Mouse (Mus musculus): ENCODE results near the gene Dll1.

The Dll1 gene

GRCm38 (mm10) chr17:15378413-15379109 is 1.9 kb upstream of the Dll1 start:
- DNase-seq (ENCODE audit: low spot score in 2 of 2): no peak

- DNase-seq (ENCODE audit: low spot score in 2 of 2): no peak
Observed at GRCm38 (mm10) chr17:15377901-15378300, 1.2 kb upstream of the Dll1 start.

DNA sequence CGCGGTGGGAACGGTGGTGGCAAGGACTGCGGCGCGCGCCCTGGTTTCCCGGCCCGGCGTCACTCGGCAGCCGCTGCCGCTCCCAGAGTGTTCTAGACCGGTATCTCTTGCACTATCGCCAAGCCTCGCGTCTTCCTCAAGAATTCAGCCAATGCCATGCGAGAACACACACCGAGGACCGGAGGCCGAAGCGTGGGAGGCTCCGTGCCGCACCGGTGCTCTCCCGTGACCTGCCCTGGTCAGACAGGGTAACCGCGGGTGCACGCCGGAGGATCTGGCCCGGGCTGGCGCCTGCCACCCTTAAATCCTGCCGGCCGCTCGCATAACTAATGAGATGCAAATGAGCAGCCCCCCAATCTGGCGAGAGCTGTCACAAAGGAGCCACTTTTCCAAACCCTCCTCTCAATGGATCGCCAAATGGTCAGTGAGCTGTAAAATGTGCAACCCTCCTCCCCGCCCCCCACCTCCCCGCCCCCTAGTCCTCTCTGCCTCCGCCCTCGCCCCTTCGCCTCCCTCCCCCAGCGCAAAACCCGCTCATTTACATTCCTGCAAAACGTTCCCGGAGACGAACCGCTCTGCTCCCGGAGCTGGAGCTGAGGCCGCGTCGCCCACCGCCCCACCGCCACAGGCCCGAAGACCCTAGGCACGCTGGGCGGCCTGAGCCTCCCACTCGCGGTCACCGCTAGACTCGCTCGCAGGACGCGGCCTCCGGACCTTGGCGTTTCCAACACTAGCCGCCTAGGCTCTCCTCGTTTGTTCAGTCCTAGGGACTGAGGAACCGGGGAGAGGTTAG is 775 bp downstream of the Dll1 start:
- peak; percentile 23 to 51 for DNase-seq (ENCODE audit: low spot score in 2 of 2)

GRCm38 (mm10) chr17:15375224-15375623 is 1.4 kb downstream of the Dll1 start:
- DNase-seq (ENCODE audit: low spot score in 2 of 2): peak in 1 of 2 experiments; percentile 11

DNA sequence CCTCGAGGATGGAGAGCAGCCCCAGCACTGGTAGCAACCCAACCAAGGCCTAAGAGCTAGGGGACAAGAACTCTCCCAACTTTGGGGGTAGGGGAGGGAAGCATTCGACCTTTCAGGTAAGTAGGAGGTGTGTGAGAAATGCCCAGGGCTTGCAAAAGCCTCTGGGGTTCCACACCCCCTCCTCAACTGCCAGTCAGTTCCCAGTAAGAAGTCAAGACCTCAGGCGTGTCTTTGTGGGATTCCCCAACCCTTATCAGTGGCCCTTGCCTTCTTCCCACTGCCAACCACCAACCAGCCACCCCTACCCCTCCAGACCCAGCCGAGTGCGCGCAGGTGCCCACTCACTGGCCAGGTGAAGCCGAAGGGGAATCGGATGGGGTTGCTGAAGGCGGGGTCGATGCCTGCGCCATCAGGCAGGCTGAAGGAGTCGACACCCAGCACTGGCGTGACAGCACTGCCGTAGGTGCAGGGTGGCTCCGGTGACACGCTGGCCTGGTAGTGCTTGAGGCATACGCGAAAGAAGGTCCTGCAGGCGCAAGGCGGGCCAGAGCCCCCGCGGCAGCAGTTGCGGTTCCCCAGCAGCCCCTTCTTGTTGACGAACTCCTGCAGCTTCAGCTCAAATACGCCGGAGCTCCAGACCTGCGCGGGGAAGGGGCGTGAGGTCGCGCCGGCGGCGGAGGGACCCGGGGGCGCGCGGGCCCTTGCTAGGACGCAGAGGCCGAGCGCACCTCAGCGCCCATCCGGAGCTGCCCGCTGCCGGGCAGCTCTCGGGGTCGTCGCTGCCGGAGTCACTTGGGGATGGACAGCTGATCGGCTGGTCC is 2.1 kb downstream of the Dll1 start:
- DNase-seq (ENCODE audit: low spot score in 2 of 2): peak in 1 of 2 experiments; percentile 22

GRCm38 (mm10) chr17:15372931-15373652 is 3.6 kb downstream of the Dll1 start:
- DNase-seq (ENCODE audit: low spot score in 2 of 2): no peak

GRCm38 (mm10) chr17:15371967-15372835 is 4.5 kb downstream of the Dll1 start:
- DNase-seq (ENCODE audit: low spot score in 2 of 2): no peak

GRCm38 (mm10) chr17:15370401-15370800 is 6.3 kb downstream of the Dll1 start:
- no peak for DNase-seq (ENCODE audit: low spot score in 2 of 2)

GRCm38 (mm10) chr17:15365650-15366049 is 11.0 kb downstream of the Dll1 start:
- DNase-seq (ENCODE audit: low spot score in 2 of 2): no peak

GRCm38 (mm10) chr17:15363656-15364055 is 13.0 kb downstream of the Dll1 start:
- DNase-seq (ENCODE audit: low spot score in 2 of 2): no peak

- no peak for DNase-seq (ENCODE audit: low spot score in 2 of 2)
Observed at GRCm38 (mm10) chr17:15357071-15357470, 19.6 kb downstream of the Dll1 start.

GRCm38 (mm10) chr17:15356526-15356925 is 20.1 kb downstream of the Dll1 start:
- no peak for DNase-seq (ENCODE audit: low spot score in 2 of 2)

DNA sequence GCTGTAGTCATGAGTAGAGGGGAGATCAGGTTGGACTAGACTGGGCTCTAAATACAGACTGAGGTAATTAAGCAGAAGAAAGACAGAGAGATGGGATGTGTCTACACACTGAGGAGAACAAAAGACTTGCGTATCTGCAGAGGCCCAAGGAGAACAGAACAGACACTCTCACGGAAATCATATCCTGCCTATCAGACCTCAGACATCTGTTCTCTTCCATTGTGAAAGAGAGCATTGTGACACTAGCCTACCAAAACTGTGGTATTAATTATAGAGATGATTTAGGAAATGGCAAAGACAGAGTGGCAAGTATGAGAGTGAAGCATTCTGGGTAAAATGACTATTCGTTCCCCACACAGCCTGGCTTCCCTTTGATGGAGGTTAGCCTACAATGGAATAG is 21.6 kb downstream of the Dll1 start:
- DNase-seq (ENCODE audit: low spot score in 2 of 2): no peak

DNA sequence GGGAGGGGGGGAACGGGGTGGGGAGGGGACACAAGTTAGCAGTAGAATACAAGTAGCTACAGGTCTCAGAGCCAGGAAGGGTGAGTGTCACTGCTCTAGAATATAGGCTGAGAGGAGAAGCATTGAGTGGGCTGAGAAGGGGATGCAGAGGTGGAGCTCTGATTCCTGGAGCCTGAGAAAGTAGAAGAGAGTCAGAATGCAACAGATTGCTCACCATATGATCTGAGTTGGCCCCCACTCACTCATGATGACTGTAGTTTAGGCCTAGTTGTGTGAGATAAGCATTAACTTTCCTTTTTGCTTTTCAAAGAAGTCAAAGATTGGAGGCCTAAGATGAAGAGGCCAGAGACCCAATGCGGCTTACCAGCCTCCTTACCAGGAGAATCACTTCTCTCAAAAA is 22.7 kb downstream of the Dll1 start:
- DNase-seq (ENCODE audit: low spot score in 2 of 2): no peak

DNA sequence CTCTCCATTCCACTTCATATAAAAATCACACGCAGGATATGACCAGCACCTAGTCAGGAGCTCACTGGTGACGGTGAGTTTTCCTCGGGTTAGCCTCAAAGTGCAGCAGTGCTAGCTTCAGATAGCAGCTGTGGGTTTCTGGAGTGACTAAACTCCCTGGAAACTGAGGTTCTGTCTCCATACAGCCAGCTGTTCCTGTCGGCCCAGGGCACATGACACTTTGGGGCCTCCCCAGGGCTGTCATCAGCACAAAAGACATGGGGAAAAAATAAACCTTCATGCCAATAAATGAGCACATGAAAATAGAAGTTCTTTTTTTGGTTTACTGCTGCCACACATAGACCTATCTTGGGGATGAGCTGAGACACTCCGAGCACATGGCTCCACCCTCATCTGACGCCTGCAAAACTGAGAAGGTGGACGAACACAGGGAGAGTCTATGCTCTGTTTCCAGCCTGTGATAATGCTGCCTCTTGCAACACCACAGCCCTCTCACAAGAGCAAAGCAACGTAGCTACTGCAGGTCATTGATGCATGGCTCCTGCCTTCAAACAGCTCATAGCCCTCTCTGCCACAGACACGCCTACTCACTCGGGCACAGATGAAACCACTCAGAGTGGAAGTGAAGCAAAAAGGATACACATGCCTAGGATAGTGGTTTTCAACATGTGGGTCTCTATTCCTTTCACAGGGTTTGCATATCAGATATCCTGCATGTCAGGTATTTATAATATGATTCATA is 23.6 kb downstream of the Dll1 start:
- peak in 1 of 2 experiments; percentile 59 for DNase-seq (ENCODE audit: low spot score in 2 of 2)

DNA sequence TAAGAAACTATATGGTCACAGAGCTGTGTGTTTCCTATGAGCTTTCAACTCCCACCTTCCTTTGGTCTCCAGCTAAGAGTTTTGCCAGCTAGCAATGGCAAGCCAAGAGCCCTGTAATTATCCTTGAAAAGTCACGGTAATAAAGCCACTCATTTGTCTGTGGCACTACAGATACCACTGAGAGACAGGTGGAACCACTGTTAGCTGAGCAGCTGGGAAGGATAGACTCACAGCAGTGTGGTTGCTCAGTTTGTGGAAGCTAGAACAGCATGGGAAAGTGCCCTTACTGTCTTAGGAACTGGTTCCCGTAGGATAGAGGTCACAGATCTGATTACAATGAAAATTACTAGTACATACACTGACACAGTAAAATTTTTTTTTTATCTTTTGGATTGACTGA is 26.5 kb downstream of the Dll1 start:
- no peak for DNase-seq (ENCODE audit: low spot score in 2 of 2)

- DNase-seq (ENCODE audit: low spot score in 2 of 2): no peak
Observed at GRCm38 (mm10) chr17:15343071-15343822, 33.4 kb downstream of the Dll1 start.

DNA sequence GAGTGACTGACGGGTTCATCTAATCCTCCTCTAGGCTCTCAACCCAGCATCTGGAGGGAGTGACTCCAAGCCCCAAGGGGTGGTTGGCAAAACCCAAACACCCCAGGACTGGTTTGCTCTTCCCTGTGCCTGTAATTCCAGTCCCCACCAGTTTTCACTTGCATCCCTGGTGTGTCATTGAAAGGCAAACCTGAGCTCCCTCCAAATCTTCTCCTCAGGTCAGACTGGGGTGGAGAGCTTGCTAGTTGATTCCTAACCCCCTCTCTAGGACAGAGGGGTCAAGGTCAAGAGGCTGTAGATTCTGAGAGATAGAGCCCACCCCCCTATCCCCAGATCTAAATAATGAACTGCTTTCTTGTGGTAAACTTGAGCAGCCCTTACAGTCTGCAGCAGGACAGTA is 38.8 kb downstream of the Dll1 start:
- DNase-seq (ENCODE audit: low spot score in 2 of 2): no peak

DNA sequence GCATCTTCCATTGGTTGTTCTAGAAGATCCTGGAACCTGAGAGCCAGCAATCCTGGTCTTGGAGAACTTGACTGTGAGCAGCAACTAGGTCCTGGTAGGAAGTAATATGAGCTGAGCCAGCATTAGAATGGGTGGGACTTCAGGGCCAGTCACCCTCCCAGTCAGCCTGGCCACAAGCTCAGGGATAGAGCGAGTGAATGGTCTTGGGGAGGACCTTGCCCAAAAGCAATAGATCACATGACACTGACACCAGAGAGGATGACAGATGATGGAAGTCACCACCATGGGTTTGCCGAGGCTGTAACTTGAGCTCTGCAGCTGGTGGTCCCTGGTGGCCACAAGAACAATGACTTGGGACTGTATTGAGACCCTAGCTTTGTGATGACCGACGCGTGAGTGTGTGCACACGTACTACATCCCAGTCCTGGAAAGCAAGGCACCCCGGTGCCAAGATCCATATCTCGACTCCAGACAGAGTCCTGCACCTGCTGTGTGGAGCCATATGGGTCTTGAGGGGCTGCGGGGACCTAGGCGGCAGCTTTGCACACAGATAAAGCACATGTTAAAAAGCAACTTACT is 46.8 kb downstream of the Dll1 start:
- no peak for DNase-seq (ENCODE audit: low spot score in 2 of 2)

All from spleen, postnatal 10 days (tissue).